Mouse (Mus musculus) lung, postnatal 0 days (tissue): ENCODE measurements around the gene Ptges3l. TPM values are rescaled to one million over a fixed set of nuclear protein-coding genes. Genes with fewer than 3 reads are reported as not detected.
A peak's percentile ranks its signal among the peaks of the same experiment; 100 is the strongest.
"Not testable (repeated sequence)": the region's sequence is repeated elsewhere in the genome, so short reads cannot be mapped to it uniquely, and the experiment has no call there.

ENCODE experiments used
- ATAC-seq: fragments of 200-750 bp; cut with Nextera tagmentation; 2 replicates; pipeline ENCODE4 v1.8.0; 2017; ENCODE audit warnings: moderate library complexity
- DNase-seq: peaks from one replicate; pipeline ENCODE4 v3.0.0-alpha.2; 2016; ENCODE audit warnings: low spot score
- H3K27ac ChIP-seq: fragments of 300-500 bp; sonication (generic); 2 replicates; pipeline ENCODE4 v1.5.1; 2014; ENCODE audit warnings: antibody characterized with exemption, mild to moderate bottlenecking, low read length, mixed read lengths
- H3K27me3 ChIP-seq: fragments of 300-500 bp; sonication (generic); replicated peaks from 2 replicates; pipeline ENCODE4 v1.6.1; 2014; ENCODE audit warnings: low read length, mixed read lengths; ENCODE audit not compliant: insufficient read depth
- H3K36me3 ChIP-seq: fragments of 300-500 bp; sonication (generic); 2 replicates; pipeline ENCODE4 v1.6.1; 2014; ENCODE audit warnings: low read length, mixed read lengths; ENCODE audit not compliant: insufficient read depth
- H3K4me1 ChIP-seq: fragments of 300-500 bp; sonication (generic); 2 replicates; pipeline ENCODE4 v1.6.1; 2014; ENCODE audit warnings: antibody characterized with exemption, low read depth, low read length, mixed read lengths; ENCODE audit not compliant: insufficient read depth
- H3K4me2 ChIP-seq: fragments of 300-500 bp; sonication (generic); replicated peaks from 2 replicates; pipeline ENCODE4 v1.6.1; 2014; ENCODE audit warnings: low read depth, mild to moderate bottlenecking, low read length, moderate library complexity, mixed read lengths
- H3K4me3 ChIP-seq: fragments of 300-500 bp; sonication (generic); 2 replicates; pipeline ENCODE4 v1.5.1; 2014; ENCODE audit warnings: low read depth, low read length
- H3K9ac ChIP-seq: fragments of 300-500 bp; sonication (generic); replicated peaks from 2 replicates; pipeline ENCODE4 v1.6.1; 2014; ENCODE audit warnings: low read depth, mild to moderate bottlenecking
- H3K9me3 ChIP-seq: fragments of 300-500 bp; sonication (generic); 2 replicates; pipeline ENCODE4 v1.6.1; 2016; ENCODE audit warnings: low read length, mixed read lengths
- CTCF ChIP-seq: IDR thresholded peaks from 2 replicates; pipeline ENCODE4 v1.5.1; 2016; ENCODE audit warnings: antibody characterized with exemption, mild to moderate bottlenecking
- EP300 ChIP-seq: IDR thresholded peaks from 2 replicates; pipeline ENCODE4 v1.6.1; 2016; ENCODE audit warnings: antibody characterized with exemption, mild to moderate bottlenecking, control low read depth
- WGBS: fragments of 180-500 bp; shearing (Covaris S2); extraction: QIAGEN DNeasy Blood & Tissue Kit; methylation state at CpG from one replicate; pipeline ENCODE4 v1.1.7; 2014; 5-methylcytosine and 5-hydroxymethylcytosine counted together
- polyA plus RNA-seq: library from polyadenylated mRNA; unstranded; fragments of >200 nt; fragmentation: Nextera tagmentation; extraction: Ambion mirVana; gene quantifications from 2 replicates; pipeline ENCODE4 v1.2.1, GENCODE M21; 2015

The Ptges3l gene
- polyA plus RNA-seq, 1 experiment from 2014 or later, result 6.5 TPM

DNA sequence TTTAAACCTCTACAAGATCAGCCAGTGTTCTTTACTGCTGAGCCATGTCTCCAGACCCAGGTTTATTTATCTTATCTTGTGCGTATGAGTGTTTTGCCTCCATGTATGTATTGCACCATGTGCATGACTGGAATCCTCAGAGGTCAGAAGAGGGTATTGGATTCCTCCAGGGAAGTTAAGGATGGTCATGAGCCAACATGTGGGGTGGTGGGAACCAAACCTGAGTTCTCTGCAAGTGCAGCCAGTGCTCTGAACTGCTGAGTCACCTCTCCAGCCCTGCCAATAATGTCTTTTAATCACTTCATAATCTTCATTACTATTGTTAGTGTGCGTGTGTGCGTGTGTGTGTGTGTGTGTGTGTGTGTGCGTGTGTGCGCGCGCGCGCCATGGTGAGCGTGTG, 26.4 kb upstream of the Ptges3l start:
- Histone ChIP-seq H3K4me2 (no peak overlapping the region), H3K36me3 (no peaks in the 10 kb centered on the region), H3K4me1 (peaks cover 9% of the 10 kb centered on the region; the same call in 1 of the 2 replicates), H3K27ac (no peak overlapping the region), H3K9ac (no peak overlapping the region), H3K27me3 (no peaks in the 10 kb centered on the region), H3K9me3 (no peaks in the 10 kb centered on the region), H3K4me3 (no peak overlapping the region)
- 92% methylated on average over 10 of the region's 10 CpGs for WGBS
- DNase-seq (no peak), ATAC-seq (no peak)
- TF ChIP-seq CTCF (no peak), EP300 (no peak)

DNA sequence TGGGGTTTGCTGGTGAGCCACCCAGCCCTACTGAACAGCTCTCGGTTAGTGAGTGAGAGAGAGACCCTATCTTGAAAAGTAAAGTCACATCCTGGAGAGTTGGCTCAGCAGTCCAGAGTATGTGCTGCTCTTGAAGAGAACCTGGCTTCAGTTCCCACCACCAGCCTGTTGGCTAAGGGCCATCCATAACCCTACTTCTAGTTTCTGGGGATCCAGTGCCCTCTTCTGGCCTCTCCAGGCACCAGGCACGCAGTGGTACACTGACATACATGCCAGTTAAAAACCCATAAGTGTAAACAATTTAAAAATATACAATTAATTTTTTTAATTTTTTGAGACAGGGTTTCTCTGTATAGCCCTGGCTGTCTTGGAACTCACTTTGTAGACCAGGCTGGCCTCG, 25.3 kb upstream of the Ptges3l start:
- H3K27ac ChIP-seq, result no peak overlapping the region
- no peak overlapping the region for H3K9ac ChIP-seq
- H3K36me3 ChIP-seq, result no peaks in the 10 kb centered on the region
- TF ChIP-seq CTCF (peak; percentile 55), EP300 (no peak)
- H3K4me2 ChIP-seq, result no peak overlapping the region
- DNase-seq (no peak), ATAC-seq (no peak)
- H3K4me1 ChIP-seq, result peaks cover 9% of the 10 kb centered on the region; the same call in 1 of the 2 replicates
- 79% methylated on average over 3 of the region's 3 CpGs for WGBS
- H3K4me3 ChIP-seq, result no peak overlapping the region
- H3K27me3 ChIP-seq, result no peaks in the 10 kb centered on the region
- H3K9me3 ChIP-seq, result no peaks in the 10 kb centered on the region

DNA sequence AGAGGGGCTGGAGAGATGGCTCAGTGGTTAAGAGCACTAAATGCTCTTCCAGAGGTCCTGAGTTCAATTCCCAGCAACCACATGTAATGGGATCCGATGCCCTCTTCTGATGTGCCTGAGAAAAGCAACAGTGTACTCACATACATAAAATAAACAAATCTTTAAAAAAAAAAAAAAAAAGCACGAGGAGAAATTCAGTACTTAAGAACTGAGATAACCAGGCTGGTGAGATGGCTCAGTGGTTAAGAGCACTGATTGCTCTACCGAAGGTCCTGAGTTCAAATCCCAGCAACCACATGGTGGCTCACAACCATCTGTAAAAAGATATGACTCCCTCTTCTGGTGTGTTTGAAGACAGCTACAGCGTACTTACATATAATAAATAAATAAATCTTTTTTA, 24.5 kb upstream of the Ptges3l start:
- not testable (repeated sequence) for H3K4me1 ChIP-seq, H3K27me3 ChIP-seq, H3K4me3 ChIP-seq, DNase-seq, ATAC-seq, H3K9me3 ChIP-seq, H3K9ac ChIP-seq, H3K36me3 ChIP-seq
- peak overlapping the region; percentile 50; the same call in 1 of the 2 replicates for H3K4me2 ChIP-seq
- H3K27ac ChIP-seq, result 0 out of 2 replicates have a peak overlapping the region, but pooled peaks have one; percentile 91
- WGBS, result 70% methylated on average over 4 of the region's 4 CpGs

DNA sequence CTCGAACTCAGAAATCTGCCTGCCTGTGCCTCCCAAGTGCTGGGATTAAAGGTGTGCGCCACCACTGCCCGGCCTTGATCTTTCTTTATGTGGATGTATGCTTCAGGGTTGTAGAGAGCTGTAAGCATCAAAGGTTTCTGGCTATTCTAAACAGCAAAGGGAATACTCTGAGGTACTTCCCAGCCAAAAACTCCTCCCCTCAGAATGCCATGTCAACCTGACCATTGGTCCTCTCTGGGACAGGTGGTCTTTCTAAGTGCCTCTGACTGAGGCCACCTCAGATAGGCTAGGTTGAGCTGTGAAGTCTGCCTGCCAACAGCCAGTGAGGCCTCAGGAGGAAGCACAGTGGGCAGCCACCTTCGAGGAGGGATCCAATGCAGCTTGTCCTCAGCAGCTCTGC, 23.8 kb upstream of the Ptges3l start:
- peak overlapping the region; percentile 52 for H3K4me3 ChIP-seq
- TF ChIP-seq EP300, result no peak
- TF ChIP-seq CTCF, result no peak
- 66% methylated on average over 4 of the region's 4 CpGs for WGBS
- no peaks in the 10 kb centered on the region for H3K9me3 ChIP-seq
- peak overlapping the region; percentile 91 for H3K27ac ChIP-seq
- H3K4me2 ChIP-seq, result peak overlapping the region; percentile 50
- H3K9ac ChIP-seq, result peak overlapping the region; percentile 46
- ATAC-seq (peak; percentile 46), DNase-seq (peak; percentile 40)
- H3K27me3 ChIP-seq, result no peaks in the 10 kb centered on the region
- peaks cover 8% of the 10 kb centered on the region; the same call in 1 of the 2 replicates for H3K36me3 ChIP-seq
- H3K4me1 ChIP-seq, result peaks cover 9% of the 10 kb centered on the region; the same call in 1 of the 2 replicates

DNA sequence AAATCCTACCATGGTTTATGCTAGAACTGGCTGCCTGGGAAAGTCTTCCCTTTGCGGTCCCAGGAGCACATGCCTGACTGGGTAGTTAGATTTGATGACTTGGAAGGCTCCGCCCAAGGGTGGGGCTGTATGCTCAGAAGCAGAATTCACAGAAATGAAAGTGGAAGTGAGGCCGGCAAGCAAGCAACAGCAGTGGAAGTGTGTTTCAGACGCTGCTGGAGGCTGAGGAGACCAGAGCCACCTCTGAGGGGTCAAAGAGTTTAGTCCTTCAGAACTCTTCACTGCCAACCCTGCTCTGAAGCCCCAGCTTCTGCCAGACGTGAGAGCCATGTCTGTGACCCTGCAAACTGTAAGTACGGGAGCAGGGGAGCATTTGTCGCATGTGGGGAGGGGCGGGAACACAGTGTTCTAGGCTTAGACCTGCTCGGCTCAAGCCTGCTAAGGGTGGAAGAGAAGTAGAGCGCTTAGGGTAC, 23.2 kb upstream of the Ptges3l start, which contains the start of gene Ifi35:
Ifi35 (plus strand) TSS at position 134 of the 473 bp plus-strand sequence.
- H3K9ac ChIP-seq, result peak within 1 kb of the TSS; percentile 46
- ATAC-seq (peak; percentile 93), DNase-seq (peak; percentile 97)
- peaks cover 9% of the 10 kb centered on the region; the same call in 1 of the 2 replicates for H3K4me1 ChIP-seq
- H3K9me3 ChIP-seq, result no peaks in the 10 kb centered on the region
- peak within 1 kb of the TSS; percentile 91 for H3K27ac ChIP-seq
- WGBS, result 8% methylated on average over 10 of the region's 10 CpGs
- peak within 1 kb of the TSS; percentile 50 for H3K4me2 ChIP-seq
- peak within 1 kb of the TSS; percentile 52 for H3K4me3 ChIP-seq
- H3K27me3 ChIP-seq, result no peaks in the 10 kb centered on the region
- TF ChIP-seq EP300 (peak; percentile 40; the same call in 1 of the 2 replicates), CTCF (0 out of 2 replicates have a peak, but pooled peaks have one; percentile 6)
- peaks cover 14% of the 10 kb centered on the region; the same call in 1 of the 2 replicates for H3K36me3 ChIP-seq

DNA sequence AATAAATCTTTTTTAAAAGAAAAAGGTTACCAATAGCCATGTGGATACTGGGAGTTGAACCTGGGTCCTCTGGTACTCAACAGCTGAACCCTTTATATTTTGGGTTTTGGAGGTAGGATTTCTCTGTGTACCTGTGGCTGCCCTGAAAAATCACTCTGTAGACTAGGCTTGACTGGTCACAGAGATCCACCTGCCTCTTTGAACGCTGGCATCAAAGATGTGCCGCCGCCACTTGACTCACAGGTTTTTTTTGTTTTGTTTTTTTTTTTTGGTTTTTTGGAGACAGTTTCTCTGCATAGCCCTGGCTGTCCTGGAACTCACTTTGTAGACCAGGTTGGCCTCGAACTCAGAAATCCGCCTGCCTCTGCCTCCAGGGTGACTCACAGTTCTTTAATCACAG, 22.7 kb upstream of the Ptges3l start:
- DNase-seq, result no peak
- no peak for ATAC-seq
- 84% methylated on average over 5 of the region's 5 CpGs for WGBS
- H3K9ac ChIP-seq, result no peak overlapping the region
- H3K4me1 ChIP-seq, result peaks cover 9% of the 10 kb centered on the region; the same call in 1 of the 2 replicates
- H3K27ac ChIP-seq, result peak overlapping the region; percentile 91; the same call in 1 of the 2 replicates
- no peaks in the 10 kb centered on the region for H3K9me3 ChIP-seq
- H3K4me3 ChIP-seq, result peak overlapping the region; percentile 52; the same call in 1 of the 2 replicates
- no peak for TF ChIP-seq EP300
- TF ChIP-seq CTCF, result no peak
- H3K4me2 ChIP-seq, result no peak overlapping the region
- H3K27me3 ChIP-seq, result no peaks in the 10 kb centered on the region
- peaks cover 14% of the 10 kb centered on the region; the same call in 1 of the 2 replicates for H3K36me3 ChIP-seq

DNA sequence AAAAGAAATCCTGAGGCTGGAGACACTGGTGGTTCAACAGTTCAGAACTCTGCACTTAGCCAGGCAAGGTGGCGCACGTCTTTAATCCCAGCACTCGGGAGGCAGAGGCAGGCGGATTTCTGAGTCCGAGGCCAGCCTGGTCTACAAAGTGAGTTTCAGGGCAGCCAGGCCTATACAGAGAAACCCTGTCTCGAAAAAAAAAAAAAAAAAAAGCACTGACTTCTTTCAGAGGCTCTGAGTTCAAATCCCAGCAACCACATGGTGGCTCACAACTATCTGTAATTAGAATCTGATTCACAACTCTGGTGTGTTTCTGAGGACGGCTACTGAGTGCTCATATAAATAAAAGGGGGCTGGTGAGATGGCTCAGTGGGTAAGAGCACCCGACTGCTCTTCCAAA, 21.7 kb upstream of the Ptges3l start:
- not testable (repeated sequence) for H3K4me1 ChIP-seq, H3K4me2 ChIP-seq, H3K27ac ChIP-seq, H3K9ac ChIP-seq, H3K27me3 ChIP-seq, DNase-seq, ATAC-seq, H3K4me3 ChIP-seq, H3K9me3 ChIP-seq
- H3K36me3 ChIP-seq, result peaks cover 14% of the 10 kb centered on the region; the same call in 1 of the 2 replicates
- WGBS, result 89% methylated on average over 8 of the region's 8 CpGs
